Mouse (Mus musculus) midbrain, embryonic 11.5 days (tissue): ENCODE results near the gene Trio. TPM values are rescaled to one million over a fixed set of nuclear protein-coding genes. Genes with fewer than 3 reads are reported as not detected.

Source experiments
- ATAC-seq: fragments of 200-750 bp; cut with Nextera tagmentation; 2 replicates; pipeline ENCODE4 v1.8.0; 2017; ENCODE audit warnings: moderate TSS enrichment, moderate library complexity; ENCODE audit not compliant: low FRiP score
- DNase-seq: peaks from one replicate; pipeline ENCODE4 v3.0.0; 2015; ENCODE audit warnings: low spot score; ENCODE audit errors: missing footprints
- H3K27ac ChIP-seq: fragments of 300-500 bp; sonication (generic); 2 replicates; pipeline ENCODE4 v1.5.1; 2014; ENCODE audit warnings: low read depth, low read length
- H3K27me3 ChIP-seq: fragments of 300-500 bp; sonication (generic); 2 replicates; pipeline ENCODE4 v1.6.1; 2014; ENCODE audit warnings: mild to moderate bottlenecking, low read length, moderate library complexity, mixed read lengths; ENCODE audit not compliant: control insufficient read depth, insufficient read depth
- H3K36me3 ChIP-seq: fragments of 300-500 bp; sonication (generic); 2 replicates; pipeline ENCODE4 v1.6.1; 2014; ENCODE audit warnings: mild to moderate bottlenecking, low read length, moderate library complexity, mixed read lengths; ENCODE audit not compliant: control insufficient read depth, insufficient read depth
- H3K4me1 ChIP-seq: fragments of 300-500 bp; sonication (generic); 2 replicates; pipeline ENCODE4 v1.6.1; 2014; ENCODE audit warnings: low read length; ENCODE audit not compliant: control insufficient read depth, insufficient read depth
- H3K4me2 ChIP-seq: fragments of 300-500 bp; sonication (generic); 2 replicates; pipeline ENCODE4 v1.6.1; 2014; ENCODE audit warnings: mild to moderate bottlenecking, moderate library complexity
- H3K4me3 ChIP-seq: fragments of 300-500 bp; sonication (generic); 2 replicates; pipeline ENCODE4 v1.5.1; 2014; ENCODE audit warnings: low read depth, low read length
- H3K9ac ChIP-seq: fragments of 300-500 bp; sonication (generic); 2 replicates; pipeline ENCODE4 v1.6.1; 2014; ENCODE audit warnings: low read length
- H3K9me3 ChIP-seq: fragments of 300-500 bp; sonication (generic); 2 replicates; pipeline ENCODE4 v1.6.1; 2016; ENCODE audit warnings: low read length; ENCODE audit not compliant: control insufficient read depth
- WGBS: fragments of 180-500 bp; shearing (Covaris S2); extraction: QIAGEN DNeasy Blood & Tissue Kit; methylation state at CpG from one replicate; pipeline ENCODE4 v1.1.7; 2014; 5-methylcytosine and 5-hydroxymethylcytosine counted together
- polyA plus RNA-seq: library from polyadenylated mRNA; unstranded; fragments of >200 nt; fragmentation: Nextera tagmentation; extraction: Ambion mirVana; gene quantifications from 2 replicates; pipeline ENCODE4 v1.2.1, GENCODE M21; 2014

The Trio gene
- polyA plus RNA-seq, 1 experiment from 2014 or later, result 32.5 TPM

DNA sequence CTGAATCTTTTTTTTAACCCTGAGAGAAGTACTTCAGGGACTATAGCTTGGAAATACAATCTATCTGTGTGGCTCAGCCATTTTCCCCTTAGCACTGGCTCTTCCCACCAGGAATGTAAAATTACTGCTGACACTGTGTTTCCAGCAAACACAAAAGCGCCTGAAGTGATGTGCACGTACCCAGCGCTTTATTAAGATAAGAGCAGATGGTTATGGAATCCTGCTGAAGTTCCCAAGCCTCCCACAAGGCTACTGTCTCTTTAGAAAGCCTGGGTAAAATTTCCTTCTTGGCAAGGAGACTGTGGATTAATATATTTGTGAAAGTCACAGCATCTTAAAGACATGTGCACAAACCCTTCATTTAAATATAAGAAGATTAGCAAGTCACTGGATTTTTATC is 141.8 kb downstream of the Trio start:
- 90% methylated on average over 3 of the region's 3 CpGs for WGBS
- H3K9ac ChIP-seq, result no peak overlapping the region
- H3K9me3 ChIP-seq, result no peaks in the 10 kb centered on the region
- no peak overlapping the region for H3K4me2 ChIP-seq
- H3K4me1 ChIP-seq, result no peaks in the 10 kb centered on the region
- H3K4me3 ChIP-seq, result no peak overlapping the region
- H3K27ac ChIP-seq, result no peak overlapping the region
- DNase-seq (no peak), ATAC-seq (no peak)
- 0 out of 2 replicates have a peak, but pooled peaks cover 1% of the 10 kb centered on the region for H3K36me3 ChIP-seq
- H3K27me3 ChIP-seq, result no peaks in the 10 kb centered on the region

DNA sequence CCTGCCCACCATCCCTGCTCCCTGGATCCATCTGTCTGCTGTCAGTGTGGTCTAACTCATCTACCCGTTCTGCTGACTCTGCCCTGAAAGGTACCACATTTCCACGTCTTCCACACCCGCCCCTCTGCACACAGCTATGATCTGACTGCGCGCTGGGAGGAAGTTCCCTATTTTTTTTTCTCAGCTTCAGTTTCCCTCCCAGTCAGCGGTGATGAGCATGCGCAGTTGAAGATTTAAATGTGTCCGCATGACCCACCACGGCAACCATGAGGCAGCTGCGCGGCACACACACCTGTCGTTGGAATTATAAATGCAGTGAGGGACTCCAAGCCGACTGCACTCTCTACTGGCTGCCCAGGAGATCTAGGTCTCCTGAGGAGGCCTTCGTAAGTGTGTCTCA is 142.8 kb downstream of the Trio start:
- DNase-seq (no peak), ATAC-seq (no peak)
- Histone ChIP-seq H3K27ac (no peak overlapping the region), H3K27me3 (no peaks in the 10 kb centered on the region), H3K36me3 (0 out of 2 replicates have a peak, but pooled peaks cover 3% of the 10 kb centered on the region), H3K9me3 (no peaks in the 10 kb centered on the region), H3K4me1 (no peaks in the 10 kb centered on the region), H3K9ac (no peak overlapping the region), H3K4me2 (no peak overlapping the region), H3K4me3 (no peak overlapping the region)
- 93% methylated on average over 14 of the region's 14 CpGs for WGBS

DNA sequence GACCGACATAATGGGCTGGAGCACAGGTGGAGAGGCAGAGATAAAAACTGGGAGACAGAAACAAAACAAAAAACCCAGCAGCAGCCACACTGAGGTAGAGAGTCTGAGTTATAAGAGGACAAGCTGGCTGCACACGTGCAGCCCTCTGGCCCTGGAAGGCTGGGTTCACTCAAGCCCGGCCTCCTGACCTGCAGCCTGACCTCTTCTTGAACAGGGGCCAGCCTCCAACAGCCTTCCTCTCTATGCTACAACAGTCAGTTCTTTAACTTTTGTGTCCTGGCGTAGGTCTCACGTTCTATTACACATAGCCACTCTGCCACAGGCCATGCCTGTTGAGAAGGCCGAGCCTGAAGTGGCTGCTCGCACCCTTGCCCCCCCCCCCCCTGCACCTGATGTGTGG is 147.8 kb downstream of the Trio start:
- ATAC-seq, result no peak
- WGBS, result 67% methylated on average over 7 of the region's 7 CpGs
- no peak overlapping the region for H3K27ac ChIP-seq

DNA sequence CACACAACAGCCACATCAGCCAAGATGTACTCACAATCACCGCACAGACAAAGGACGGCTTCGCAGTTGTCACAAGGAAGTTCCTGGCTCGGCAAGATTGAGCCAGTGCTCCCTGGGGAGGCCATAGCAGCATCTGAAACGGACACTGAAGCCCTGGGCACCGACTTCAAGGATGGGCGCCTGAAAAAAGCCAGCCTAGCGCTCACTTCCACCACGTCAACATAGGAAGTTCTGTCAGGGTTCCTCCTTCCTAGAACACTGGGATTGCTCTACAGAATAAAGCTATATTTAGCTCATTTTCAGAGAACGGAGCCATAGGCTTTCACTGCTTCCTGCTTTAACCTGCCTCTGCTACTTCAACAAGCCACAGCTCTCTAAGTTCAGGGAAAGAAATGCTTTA is 149.3 kb downstream of the Trio start:
- Histone ChIP-seq H3K27me3 (no peaks in the 10 kb centered on the region), H3K4me1 (no peaks in the 10 kb centered on the region), H3K4me2 (no peak overlapping the region), H3K27ac (no peak overlapping the region), H3K9ac (no peak overlapping the region), H3K9me3 (no peaks in the 10 kb centered on the region), H3K36me3 (0 out of 2 replicates have a peak, but pooled peaks cover 3% of the 10 kb centered on the region), H3K4me3 (no peak overlapping the region)
- DNase-seq (no peak), ATAC-seq (no peak)
- WGBS, result 82% methylated on average over 10 of the region's 10 CpGs

More for the DNA sequence above, 147.8 kb downstream of the Trio start:
- no peaks in the 10 kb centered on the region for H3K27me3 ChIP-seq
- H3K9me3 ChIP-seq, result no peaks in the 10 kb centered on the region
- H3K4me1 ChIP-seq, result no peaks in the 10 kb centered on the region
- no peak overlapping the region for H3K4me3 ChIP-seq
- 0 out of 2 replicates have a peak, but pooled peaks cover 3% of the 10 kb centered on the region for H3K36me3 ChIP-seq
- no peak overlapping the region for H3K4me2 ChIP-seq
- no peak for DNase-seq
- H3K9ac ChIP-seq, result no peak overlapping the region

DNA sequence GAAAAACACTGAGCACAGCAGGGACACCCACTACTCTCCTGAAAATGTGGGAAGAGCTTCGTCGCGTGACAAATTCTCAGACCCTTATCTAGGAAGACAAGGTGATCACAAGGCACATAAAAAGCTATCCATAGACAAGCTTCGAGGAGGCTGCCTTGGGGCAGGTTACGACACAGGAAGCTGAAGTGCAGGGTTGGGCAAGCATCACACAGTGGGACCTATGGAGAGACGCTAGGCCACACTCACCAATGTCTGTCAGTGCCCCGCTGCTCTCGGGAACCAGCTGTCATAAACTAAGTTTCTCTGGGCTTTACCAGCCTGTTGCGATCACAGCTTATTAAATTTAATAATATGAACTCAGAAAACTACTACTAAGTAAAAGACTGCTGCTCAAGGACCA is 149.9 kb downstream of the Trio start:
- Histone ChIP-seq H3K27me3 (no peaks in the 10 kb centered on the region), H3K9me3 (no peaks in the 10 kb centered on the region), H3K36me3 (0 out of 2 replicates have a peak, but pooled peaks cover 3% of the 10 kb centered on the region), H3K9ac (no peak overlapping the region), H3K4me1 (no peaks in the 10 kb centered on the region), H3K27ac (no peak overlapping the region), H3K4me3 (no peak overlapping the region), H3K4me2 (no peak overlapping the region)
- WGBS, result 90% methylated on average over 9 of the region's 9 CpGs
- ATAC-seq, result no peak
- DNase-seq, result no peak

DNA sequence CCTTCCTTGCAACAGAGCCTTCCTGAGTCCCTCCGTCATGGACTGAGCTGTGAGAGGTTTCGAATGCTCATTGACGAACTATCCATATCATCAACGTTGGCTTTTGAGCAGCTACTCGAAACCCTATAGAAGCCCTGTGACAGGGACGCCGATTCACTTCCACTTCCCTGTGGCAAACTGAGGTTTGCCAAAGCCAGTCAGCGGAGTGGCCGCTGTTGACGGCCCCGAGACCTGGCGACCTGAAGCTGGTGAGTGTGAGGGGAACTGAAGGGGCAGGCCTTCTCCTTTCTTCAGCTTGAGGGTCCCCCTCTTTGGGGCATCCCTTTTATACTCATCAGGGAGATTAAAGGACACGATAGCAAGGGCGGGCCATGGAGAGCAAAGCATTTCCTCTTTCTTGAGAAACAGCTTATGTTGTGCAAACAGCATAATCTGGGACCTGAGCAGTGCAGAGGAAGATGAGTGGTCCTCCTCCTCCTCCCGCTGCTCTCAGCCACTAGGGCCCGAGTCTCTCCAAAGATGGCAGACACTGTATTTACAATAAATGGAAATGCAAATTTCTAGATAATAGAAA is 151.8 kb downstream of the Trio start:
- H3K36me3 ChIP-seq, result peaks cover 5% of the 10 kb centered on the region; the same call in 1 of the 2 replicates
- H3K4me2 ChIP-seq, result no peak overlapping the region
- ATAC-seq, result no peak
- H3K9me3 ChIP-seq, result no peaks in the 10 kb centered on the region
- H3K4me3 ChIP-seq, result no peak overlapping the region
- no peak overlapping the region for H3K27ac ChIP-seq
- no peak overlapping the region for H3K9ac ChIP-seq
- 91% methylated on average over 16 of the region's 16 CpGs for WGBS
- no peak for DNase-seq
- H3K27me3 ChIP-seq, result no peaks in the 10 kb centered on the region
- no peaks in the 10 kb centered on the region for H3K4me1 ChIP-seq

DNA sequence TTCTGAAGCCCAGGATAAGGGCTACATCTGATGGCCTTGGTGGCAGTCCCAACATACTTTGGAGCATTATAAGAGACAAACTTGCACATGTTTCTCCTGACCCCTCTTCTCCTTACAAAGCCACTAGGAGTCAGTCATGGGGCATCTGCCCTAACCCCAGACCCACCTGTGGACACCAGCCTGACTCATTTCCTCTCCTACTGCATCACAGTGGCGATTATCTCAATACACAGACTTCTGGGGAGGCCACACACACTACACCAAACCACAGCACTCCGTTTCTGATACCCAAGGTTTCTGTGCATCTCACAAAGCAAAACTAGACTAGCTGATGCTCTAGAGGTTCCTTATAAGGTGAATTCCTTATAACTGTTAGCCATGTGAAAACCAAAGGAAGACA is 153.4 kb downstream of the Trio start:
- Histone ChIP-seq H3K4me1 (no peaks in the 10 kb centered on the region), H3K9ac (no peak overlapping the region), H3K27me3 (no peaks in the 10 kb centered on the region), H3K27ac (no peak overlapping the region), H3K4me3 (no peak overlapping the region), H3K4me2 (no peak overlapping the region), H3K36me3 (peaks cover 3% of the 10 kb centered on the region; the same call in 1 of the 2 replicates), H3K9me3 (no peaks in the 10 kb centered on the region)
- 96% methylated on average over 2 of the region's 2 CpGs for WGBS
- ATAC-seq, result no peak
- no peak for DNase-seq

DNA sequence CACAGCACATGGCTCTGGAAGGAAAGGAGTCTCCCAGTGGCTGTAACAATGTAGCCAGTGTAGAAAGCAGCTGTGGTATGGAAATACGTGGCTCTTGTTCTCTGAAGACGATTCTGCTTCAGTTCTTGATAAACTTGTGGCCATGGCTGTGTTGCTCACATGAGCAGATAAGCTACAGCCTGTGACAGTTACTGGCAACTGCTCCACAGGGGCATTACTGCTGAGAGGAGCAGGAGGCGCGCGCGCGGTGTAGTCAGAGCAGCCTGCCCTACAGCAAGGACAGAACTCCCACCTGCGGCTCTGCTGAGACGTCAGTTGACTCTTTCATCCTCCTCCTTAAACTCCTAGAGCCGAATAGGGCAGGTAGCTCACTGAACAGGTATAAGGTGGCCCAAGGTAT is 153.9 kb downstream of the Trio start:
- peaks cover 3% of the 10 kb centered on the region; the same call in 1 of the 2 replicates for H3K36me3 ChIP-seq
- ATAC-seq (no peak), DNase-seq (no peak)
- no peak overlapping the region for H3K9ac ChIP-seq
- no peaks in the 10 kb centered on the region for H3K9me3 ChIP-seq
- 86% methylated on average over 10 of the region's 10 CpGs for WGBS
- no peak overlapping the region for H3K27ac ChIP-seq
- no peak overlapping the region for H3K4me3 ChIP-seq
- H3K4me2 ChIP-seq, result no peak overlapping the region
- no peaks in the 10 kb centered on the region for H3K4me1 ChIP-seq
- no peaks in the 10 kb centered on the region for H3K27me3 ChIP-seq

DNA sequence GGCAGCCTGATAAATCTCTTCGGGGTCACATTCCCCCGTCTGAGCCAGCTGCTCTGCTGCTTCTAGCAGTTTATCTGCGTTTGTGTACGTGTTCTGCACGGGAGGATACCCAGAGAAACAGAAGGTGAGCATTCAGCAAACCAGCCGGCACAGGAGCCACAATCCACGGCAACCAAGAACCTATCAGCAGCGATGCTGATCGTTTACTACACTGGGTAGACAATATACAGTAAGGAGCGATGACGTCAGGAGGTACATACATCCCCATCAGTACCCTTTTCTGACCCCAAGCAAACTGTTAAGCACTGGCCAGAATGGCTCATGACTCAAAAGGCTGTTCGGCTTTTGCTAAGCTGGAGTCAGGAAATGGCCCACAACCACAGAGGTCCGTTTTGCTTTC is 154.4 kb downstream of the Trio start:
- H3K4me1 ChIP-seq, result no peaks in the 10 kb centered on the region
- no peak overlapping the region for H3K27ac ChIP-seq
- DNase-seq (no peak), ATAC-seq (no peak)
- peaks cover 3% of the 10 kb centered on the region; the same call in 1 of the 2 replicates for H3K36me3 ChIP-seq
- no peaks in the 10 kb centered on the region for H3K9me3 ChIP-seq
- no peak overlapping the region for H3K4me3 ChIP-seq
- no peaks in the 10 kb centered on the region for H3K27me3 ChIP-seq
- H3K4me2 ChIP-seq, result no peak overlapping the region
- no peak overlapping the region for H3K9ac ChIP-seq
- 91% methylated on average over 13 of the region's 13 CpGs for WGBS
